Mouse (Mus musculus) v-Abl transformed pro-B cells (cell line): ENCODE data around the gene Mettl27.

Experiments
- in situ Hi-C, 2 experiments: fragments of 400-800 bp; cut with MboI; formaldehyde crosslinking; loops; one replicate each; pipeline ENCODE4 v1.15.1; 2025; ENCODE audit not compliant: unreplicated experiment in 2 of 2

The Mettl27 gene

GRCm38 (mm10) chr5:134932179-134932902 lies at the start of gene Mettl27:
Gene Mettl27 (plus strand): TSS chr5:134932368.
- in situ Hi-C loops = no loop called here

DNA sequence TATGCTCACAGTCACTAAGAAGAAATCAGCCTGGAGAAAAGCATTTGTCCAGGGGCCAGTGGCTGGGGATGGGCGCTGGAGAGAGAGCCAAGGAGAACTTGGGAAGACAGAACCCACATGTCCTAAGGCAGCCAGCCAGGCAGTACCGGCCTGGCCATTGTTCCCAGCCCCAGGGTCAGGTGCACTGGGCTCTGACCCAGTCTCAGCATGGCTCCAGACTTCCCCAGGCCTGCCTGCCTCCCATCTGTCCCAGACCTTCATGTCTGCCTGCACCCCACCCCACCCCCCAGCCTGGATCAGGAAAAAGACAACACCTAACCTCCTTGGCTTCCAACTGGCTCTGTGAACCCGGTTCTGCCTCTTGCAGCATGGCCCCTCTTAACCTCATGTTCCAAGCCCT lies 49.1 kb upstream of the Mettl27 start:
- in situ Hi-C loops = no loop called here

GRCm38 (mm10) chr5:134887447-134888335 lies 44.5 kb upstream of the Mettl27 start:
- in situ Hi-C loops = no loop called here

- in situ Hi-C loops = no loop called here
Observed at GRCm38 (mm10) chr5:134888505-134888904, 43.7 kb upstream of the Mettl27 start.

DNA sequence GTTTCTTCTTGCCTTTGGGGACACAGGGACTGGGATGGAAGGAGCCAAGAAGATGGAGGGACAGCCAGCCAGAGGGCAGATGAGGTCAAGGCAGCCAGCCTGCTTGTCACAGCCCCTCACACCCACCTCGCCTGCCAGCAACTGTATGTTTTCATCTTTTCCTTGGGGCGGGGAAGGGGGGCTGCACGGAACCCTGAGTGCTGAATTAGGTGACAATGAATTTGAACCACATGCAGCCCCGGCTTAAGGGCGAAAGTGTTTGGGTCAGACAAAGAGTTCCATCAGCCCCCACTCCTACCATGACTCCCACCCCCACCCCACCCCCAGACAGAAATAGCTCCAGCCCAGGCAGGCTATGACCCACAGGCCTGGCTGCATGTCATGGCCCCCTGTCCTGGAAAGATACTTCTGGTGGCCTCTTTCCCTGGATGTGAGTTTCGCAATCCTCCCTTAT lies 41.5 kb upstream of the Mettl27 start:
- in situ Hi-C loops = no loop called here

- in situ Hi-C loops = no loop called here
Observed at GRCm38 (mm10) chr5:134891552-134891951, 40.6 kb upstream of the Mettl27 start.

DNA sequence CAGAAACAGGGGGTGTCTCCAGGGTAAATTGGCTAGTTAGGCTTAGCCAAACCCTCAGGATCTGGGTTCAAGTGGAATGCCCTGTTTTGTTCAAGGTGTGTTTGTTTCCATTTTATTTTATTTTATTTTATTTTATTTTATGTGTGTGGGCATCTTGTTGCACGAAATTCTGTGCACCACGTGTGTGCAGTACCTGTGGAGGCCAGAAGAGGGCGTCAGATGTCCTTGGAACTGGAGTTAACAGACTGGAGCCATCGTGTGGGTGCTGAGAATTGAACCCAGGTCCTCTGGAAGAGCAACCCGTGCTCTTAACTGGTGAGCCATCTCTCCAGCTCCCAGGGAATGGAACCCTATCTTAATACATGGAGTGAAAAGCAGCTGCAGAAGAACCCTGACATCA lies 39.5 kb upstream of the Mettl27 start:
- in situ Hi-C loops = no loop called here

- in situ Hi-C loops = no loop called here
Observed at GRCm38 (mm10) chr5:134895291-134895690, 36.9 kb upstream of the Mettl27 start.

DNA sequence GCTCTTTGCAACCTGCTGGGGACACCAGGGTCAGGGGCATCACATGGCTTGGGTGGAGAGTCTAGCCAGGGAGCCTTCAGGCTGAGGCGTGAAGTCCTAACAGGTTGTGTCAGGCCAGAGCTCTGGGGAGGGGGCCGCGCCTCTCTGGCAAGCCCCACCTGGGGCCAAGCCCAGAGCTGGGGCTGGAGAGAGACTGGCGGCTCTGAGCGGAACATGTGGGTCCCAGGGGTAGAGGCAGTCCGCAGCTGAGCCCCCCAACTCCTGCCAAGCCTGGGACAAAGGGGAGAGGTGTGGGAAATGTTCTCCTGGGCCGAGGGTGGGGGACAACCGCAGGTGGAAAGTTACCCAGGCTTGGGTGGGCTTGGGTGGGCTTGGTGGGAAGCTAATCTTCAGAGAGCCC lies 35.2 kb upstream of the Mettl27 start:
- in situ Hi-C loops = no loop called here

- in situ Hi-C loops = no loop called here
Observed at GRCm38 (mm10) chr5:134897596-134897995, 34.6 kb upstream of the Mettl27 start.

DNA sequence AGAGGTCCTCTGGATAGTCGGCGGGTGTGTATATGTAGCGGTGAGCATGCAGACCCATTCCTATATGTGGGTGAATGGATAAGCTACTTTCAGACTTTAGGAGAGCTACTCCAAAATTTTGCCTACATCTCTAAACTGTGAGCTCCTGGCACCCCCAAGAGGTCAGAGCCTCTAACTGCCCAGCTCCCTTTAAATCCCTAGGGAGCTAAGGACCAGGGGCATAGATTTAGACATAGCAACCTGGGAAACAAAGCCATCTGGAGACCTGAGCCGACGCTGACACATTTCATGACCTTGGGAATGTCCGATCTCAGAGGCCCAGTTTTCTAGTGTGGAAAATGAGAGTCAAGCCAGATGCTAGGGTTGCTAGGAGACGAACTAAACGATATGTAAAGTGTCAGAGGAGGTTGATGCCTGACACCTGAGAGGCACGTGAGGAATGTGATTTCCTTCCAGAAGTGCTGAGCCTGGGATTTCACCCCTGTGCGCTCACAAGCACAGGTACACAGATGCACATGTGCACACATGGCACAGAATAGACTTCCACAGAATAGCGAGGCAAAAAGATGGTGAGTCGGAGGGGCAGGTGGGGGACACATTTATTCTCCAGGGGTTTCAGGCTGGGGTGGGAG lies 31.0 kb upstream of the Mettl27 start:
- in situ Hi-C loops = loop anchor here (10.0 to 25.0 kb wide), 3 partner anchors 386 to 714 kb away; partner anchors contain the start of genes Gtf2ird2 (in 1 of the 2) and Rcc1l (in 1 of the 2)

- in situ Hi-C loops = loop anchor here (10.0 to 25.0 kb wide), 3 partner anchors 386 to 714 kb away; partner anchors contain the start of genes Gtf2ird2 (in 1 of the 2) and Rcc1l (in 1 of the 2)
Observed at GRCm38 (mm10) chr5:134901644-134902027, 30.5 kb upstream of the Mettl27 start.

- in situ Hi-C loops = loop anchor here (10.0 to 25.0 kb wide), 3 partner anchors 381 to 719 kb away; partner anchors contain the start of genes Gtf2ird2 (in 1 of the 2) and Rcc1l (in 1 of the 2)
Observed at GRCm38 (mm10) chr5:134906633-134907032, 25.5 kb upstream of the Mettl27 start, which contains the start of gene Tmem270. Gene Tmem270 (minus strand): TSS chr5:134906733.

- in situ Hi-C loops = loop anchor here (10.0 to 25.0 kb wide), 3 partner anchors 380 to 720 kb away; partner anchors contain the start of genes Gtf2ird2 (in 1 of the 2) and Rcc1l (in 1 of the 2)
Observed at GRCm38 (mm10) chr5:134907135-134907534, 25.0 kb upstream of the Mettl27 start.

- in situ Hi-C loops = loop anchor here (10.0 to 25.0 kb wide), 3 partner anchors 373 to 725 kb away; partner anchors contain the start of genes Gtf2ird2 (in 1 of the 2) and Rcc1l (in 1 of the 2)
Observed at GRCm38 (mm10) chr5:134911901-134912300, 20.3 kb upstream of the Mettl27 start.

- in situ Hi-C loops = loop anchor here (10.0 to 25.0 kb wide), 3 partner anchors 371 to 726 kb away; partner anchors contain the start of genes Gtf2ird2 (in 1 of the 2) and Rcc1l (in 1 of the 2)
Observed at GRCm38 (mm10) chr5:134913352-134913751, 18.8 kb upstream of the Mettl27 start.

- in situ Hi-C loops = loop anchor here (10.0 to 25.0 kb wide), 3 partner anchors 371 to 726 kb away; partner anchors contain the start of genes Gtf2ird2 (in 1 of the 2) and Rcc1l (in 1 of the 2)
Observed at GRCm38 (mm10) chr5:134913753-134914152, 18.4 kb upstream of the Mettl27 start.

- in situ Hi-C loops = loop anchor here (10.0 to 25.0 kb wide), 3 partner anchors 370 to 727 kb away; partner anchors contain the start of genes Gtf2ird2 (in 1 of the 2) and Rcc1l (in 1 of the 2)
Observed at GRCm38 (mm10) chr5:134914510-134914909, 17.7 kb upstream of the Mettl27 start.

GRCm38 (mm10) chr5:134915311-134915710 lies 16.9 kb upstream of the Mettl27 start, which contains the start of gene Cldn13:
Gene Cldn13 (minus strand): TSS chr5:134915526.
- in situ Hi-C loops = loop anchor here (5.0 to 25.0 kb wide), 4 partner anchors 42 to 728 kb away; partner anchors contain the start of genes Gtf2ird2 (in 1 of the 2) and Rcc1l (in 1 of the 2)
